Mouse (Mus musculus) heart, embryonic 11.5 days (tissue): ENCODE results near the gene Hbp1. TPM values are rescaled to one million over a fixed set of nuclear protein-coding genes. Genes with fewer than 3 reads are reported as not detected.

Experiments
- ATAC-seq: fragments of 200-750 bp; cut with Nextera tagmentation; replicated peaks from 2 replicates; pipeline ENCODE4 v1.8.0; 2017; ENCODE audit warnings: moderate library complexity; ENCODE audit not compliant: insufficient number of reproducible peaks, low FRiP score, low TSS enrichment
- H3K27ac ChIP-seq: fragments of 300-500 bp; sonication (generic); 2 replicates; pipeline ENCODE4 v1.5.1; 2014; ENCODE audit warnings: mild to moderate bottlenecking, low read depth, low read length
- H3K27me3 ChIP-seq: fragments of 300-500 bp; sonication (generic); 2 replicates; pipeline ENCODE4 v1.6.1; 2014; ENCODE audit warnings: mild to moderate bottlenecking, low read length, mixed read lengths; ENCODE audit not compliant: control insufficient read depth, insufficient read depth
- H3K36me3 ChIP-seq: fragments of 300-500 bp; sonication (generic); 2 replicates; pipeline ENCODE4 v1.6.1; 2014; ENCODE audit warnings: mild to moderate bottlenecking, low read length, moderate library complexity, mixed read lengths; ENCODE audit not compliant: control insufficient read depth, insufficient read depth
- H3K4me1 ChIP-seq: fragments of 300-500 bp; sonication (generic); 2 replicates; pipeline ENCODE4 v1.6.1; 2014; ENCODE audit warnings: low read length; ENCODE audit not compliant: control insufficient read depth, insufficient read depth
- H3K4me2 ChIP-seq: fragments of 300-500 bp; sonication (generic); 2 replicates; pipeline ENCODE4 v1.6.1; 2014; ENCODE audit warnings: mild to moderate bottlenecking, moderate library complexity
- H3K4me3 ChIP-seq: fragments of 300-500 bp; sonication (generic); 2 replicates; pipeline ENCODE4 v1.5.1; 2014; ENCODE audit warnings: low read depth, low read length
- H3K9ac ChIP-seq: fragments of 300-500 bp; sonication (generic); 2 replicates; pipeline ENCODE4 v1.6.1; 2014; ENCODE audit warnings: mild to moderate bottlenecking, low read depth, low read length, moderate library complexity
- H3K9me3 ChIP-seq: fragments of 300-500 bp; sonication (generic); replicated peaks from 2 replicates; pipeline ENCODE4 v1.6.1; 2016; ENCODE audit warnings: low read length; ENCODE audit not compliant: control insufficient read depth
- WGBS: fragments of 180-500 bp; shearing (Covaris S2); extraction: QIAGEN DNeasy Blood & Tissue Kit; methylation state at CpG from one replicate; pipeline ENCODE4 v1.1.7; 2014; ENCODE audit not compliant: insufficient replicate concordance; 5-methylcytosine and 5-hydroxymethylcytosine counted together
- polyA plus RNA-seq: library from polyadenylated mRNA; unstranded; fragments of >200 nt; fragmentation: Nextera tagmentation; extraction: Ambion mirVana; gene quantifications from 2 replicates; pipeline ENCODE4 v1.2.1, GENCODE M21; 2014

Gene Hbp1
- polyA plus RNA-seq, 1 experiment from 2014 or later = 85.3 TPM

DNA sequence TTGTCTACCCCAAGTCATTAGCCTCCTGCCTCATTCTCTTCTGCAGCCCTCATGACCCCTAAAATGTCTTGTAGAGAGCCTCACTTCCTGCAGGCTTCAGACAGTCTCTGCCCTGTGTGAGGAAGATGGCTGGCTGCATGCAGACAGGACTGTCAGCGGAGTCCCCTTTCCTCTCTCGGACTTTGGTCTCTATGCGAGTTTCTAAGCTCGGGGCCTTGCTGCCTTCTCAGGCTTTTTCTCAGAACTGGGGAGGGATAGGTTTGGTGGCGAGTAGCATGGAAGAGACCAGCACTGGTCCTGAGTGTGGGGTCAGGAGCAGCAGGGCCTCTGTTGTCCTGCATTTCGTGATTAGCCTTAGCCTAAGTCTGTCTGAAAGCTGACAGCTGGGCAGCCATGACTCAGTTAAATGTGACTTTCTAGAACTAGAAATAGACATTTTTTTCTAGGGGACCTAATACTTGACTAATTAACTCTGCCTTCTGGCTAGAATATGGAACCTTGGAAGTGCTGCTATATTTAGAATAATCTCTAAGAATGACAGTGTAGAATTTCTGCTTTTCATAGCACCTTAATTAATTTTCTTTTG is 37.3 kb downstream of the Hbp1 start:
- H3K9ac ChIP-seq = no peak overlapping the region
- H3K9me3 ChIP-seq = no peaks in the 10 kb centered on the region
- H3K27me3 ChIP-seq = no peaks in the 10 kb centered on the region
- H3K36me3 ChIP-seq = no peaks in the 10 kb centered on the region
- H3K4me2 ChIP-seq = no peak overlapping the region
- peaks cover 9% of the 10 kb centered on the region; the same call in 1 of the 2 replicates for H3K4me1 ChIP-seq
- H3K27ac ChIP-seq = no peak overlapping the region
- 69% methylated on average over 6 of the region's 6 CpGs for WGBS
- no peak for ATAC-seq
- no peak overlapping the region for H3K4me3 ChIP-seq

DNA sequence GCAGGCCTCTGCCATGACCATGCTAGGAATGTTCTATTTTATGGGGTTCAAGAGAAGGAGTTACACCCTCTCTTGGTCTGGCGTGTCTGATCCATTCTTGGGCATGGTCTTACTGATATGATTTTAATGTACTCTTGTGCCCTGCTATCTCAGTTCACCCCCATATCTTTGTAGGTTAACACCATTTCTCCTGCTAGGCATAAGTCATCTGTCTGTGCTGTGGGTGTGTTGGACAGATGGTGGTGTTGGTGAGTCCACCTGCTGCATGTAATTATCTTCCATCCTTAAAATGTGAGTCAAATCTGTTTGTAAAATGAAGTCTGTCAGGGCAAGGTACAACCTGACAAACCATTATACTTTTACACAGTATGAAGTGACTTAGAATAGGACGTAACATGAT is 42.9 kb downstream of the Hbp1 start:
- Histone ChIP-seq H3K27ac (no peak overlapping the region), H3K4me1 (peaks cover 2% of the 10 kb centered on the region; the same call in 1 of the 2 replicates), H3K4me3 (no peak overlapping the region), H3K9ac (no peak overlapping the region), H3K27me3 (no peaks in the 10 kb centered on the region), H3K9me3 (no peaks in the 10 kb centered on the region), H3K36me3 (no peaks in the 10 kb centered on the region), H3K4me2 (no peak overlapping the region)
- WGBS = 96% methylated on average over 2 of the region's 2 CpGs
- no peak for ATAC-seq

DNA sequence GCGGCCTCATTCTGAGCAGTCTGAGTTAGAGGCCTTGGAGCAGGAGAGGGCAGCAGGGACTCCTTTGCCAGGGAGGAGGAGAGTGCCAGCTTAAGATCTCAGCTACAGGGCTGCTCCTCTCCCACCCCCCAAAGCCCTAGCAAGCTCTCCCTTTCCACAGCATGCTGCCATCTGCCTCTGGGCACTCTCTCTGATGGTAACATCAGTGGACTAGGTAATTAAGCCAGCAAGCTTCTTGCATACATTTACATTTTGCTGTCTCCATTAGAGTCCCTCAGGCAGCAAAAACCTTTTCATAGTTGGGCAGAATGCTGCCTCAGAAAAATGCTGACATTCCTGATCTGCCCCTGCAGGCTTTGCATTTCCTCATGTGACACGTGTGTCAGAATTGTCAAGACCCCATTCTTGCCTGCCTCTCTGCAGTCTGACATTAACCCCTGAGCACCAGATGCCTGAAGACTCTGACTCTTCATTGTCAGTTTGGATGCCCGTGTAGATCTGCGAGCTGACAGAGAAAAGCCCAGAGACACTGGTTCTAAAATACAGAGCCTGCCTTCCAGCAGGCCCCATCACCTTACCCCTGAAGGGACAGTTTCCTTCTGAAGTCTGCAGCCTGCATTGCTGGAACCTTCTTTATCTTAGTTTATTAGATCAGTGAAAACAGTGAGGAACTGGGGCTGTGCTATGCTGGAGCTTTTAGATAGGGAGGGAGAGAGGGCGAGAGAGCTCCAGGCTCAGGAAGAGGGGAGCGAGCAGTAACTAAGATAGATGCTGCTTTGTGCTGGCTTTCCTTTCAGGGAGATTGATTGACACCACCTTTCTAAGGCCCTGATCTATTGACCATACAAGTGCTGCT is 44.4 kb downstream of the Hbp1 start:
- H3K4me2 ChIP-seq = no peak overlapping the region
- H3K4me1 ChIP-seq = peaks cover 2% of the 10 kb centered on the region; the same call in 1 of the 2 replicates
- H3K9ac ChIP-seq = no peak overlapping the region
- H3K27ac ChIP-seq = no peak overlapping the region
- no peaks in the 10 kb centered on the region for H3K27me3 ChIP-seq
- no peaks in the 10 kb centered on the region for H3K36me3 ChIP-seq
- H3K9me3 ChIP-seq = no peaks in the 10 kb centered on the region
- no peak for ATAC-seq
- H3K4me3 ChIP-seq = no peak overlapping the region
- WGBS = 31% methylated on average over 6 of the region's 6 CpGs

DNA sequence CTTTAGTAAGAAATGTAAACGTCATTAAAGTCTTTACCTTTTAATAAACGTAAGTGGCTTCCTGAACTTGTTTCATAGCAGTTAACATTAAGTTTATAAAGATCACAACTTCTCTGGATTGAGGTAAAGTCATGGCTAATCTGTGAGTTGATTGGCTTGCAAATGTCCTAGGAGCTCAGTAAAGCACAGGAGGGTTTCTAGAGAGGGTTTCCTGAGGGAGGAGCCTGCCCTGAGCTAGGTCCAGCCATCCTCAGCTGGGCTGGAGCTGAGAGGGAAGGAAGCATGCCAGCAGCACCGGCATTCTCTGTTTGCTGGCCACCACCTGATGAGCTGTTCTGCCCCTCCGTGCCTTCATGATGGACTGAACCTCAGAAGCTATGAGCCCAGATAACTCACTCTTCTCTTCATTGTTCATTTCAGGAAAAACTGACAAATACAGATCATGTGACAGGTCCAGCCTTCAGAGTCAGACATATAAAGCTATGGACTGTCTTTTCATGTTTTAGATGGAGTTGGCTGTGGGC is 49.9 kb downstream of the Hbp1 start:
- Histone ChIP-seq H3K9me3 (no peaks in the 10 kb centered on the region), H3K27ac (no peak overlapping the region), H3K4me2 (no peak overlapping the region), H3K27me3 (no peaks in the 10 kb centered on the region), H3K4me3 (no peak overlapping the region), H3K9ac (no peak overlapping the region), H3K36me3 (no peaks in the 10 kb centered on the region), H3K4me1 (peaks cover 11% of the 10 kb centered on the region)
- no peak for ATAC-seq
- WGBS = 69% methylated on average over 4 of the region's 4 CpGs

DNA sequence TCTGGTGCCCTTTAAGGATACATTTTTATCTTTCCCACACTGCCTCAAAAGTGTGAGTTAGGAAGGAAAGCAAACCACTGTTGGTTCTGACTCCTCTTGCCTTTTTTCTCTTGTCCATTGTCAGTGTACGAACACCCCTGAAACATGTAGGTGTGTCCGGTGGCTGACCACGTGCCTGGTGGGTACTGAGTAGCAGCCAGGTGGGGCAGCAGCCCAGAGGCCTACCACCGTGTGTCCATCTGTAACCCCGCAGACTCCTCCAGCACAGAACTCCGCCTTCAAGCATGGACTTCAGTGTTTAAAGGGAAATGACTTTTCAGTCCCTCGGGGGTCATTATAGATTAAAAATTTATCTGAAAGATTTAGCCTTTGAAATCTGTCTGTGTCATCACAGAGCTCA is 52.9 kb downstream of the Hbp1 start:
- Histone ChIP-seq H3K36me3 (no peaks in the 10 kb centered on the region), H3K27me3 (no peaks in the 10 kb centered on the region), H3K4me1 (peaks cover 16% of the 10 kb centered on the region), H3K9me3 (no peaks in the 10 kb centered on the region), H3K4me2 (no peak overlapping the region), H3K4me3 (no peak overlapping the region), H3K9ac (no peak overlapping the region), H3K27ac (no peak overlapping the region)
- ATAC-seq = no peak
- 72% methylated on average over 7 of the region's 7 CpGs for WGBS

DNA sequence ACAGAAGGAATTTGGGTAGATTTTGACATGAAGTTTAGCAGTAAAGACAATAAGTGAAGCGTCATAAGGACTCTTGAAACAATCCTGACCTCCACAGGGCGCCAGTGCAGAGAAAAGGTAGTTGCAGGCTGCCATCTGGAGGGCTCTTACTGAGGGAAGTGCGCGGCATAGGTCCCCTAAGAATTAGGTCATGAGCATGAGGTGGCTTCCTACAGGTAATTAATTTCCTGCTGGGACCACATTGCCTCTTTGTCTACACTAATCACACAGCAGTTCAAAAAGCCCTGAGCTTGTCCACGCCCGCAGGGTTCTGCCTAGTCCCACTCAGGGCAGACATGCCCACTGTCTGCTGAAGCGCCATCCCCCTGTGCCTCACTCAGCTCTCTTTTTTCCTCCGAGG is 53.3 kb downstream of the Hbp1 start:
- H3K4me3 ChIP-seq = no peak overlapping the region
- H3K27ac ChIP-seq = no peak overlapping the region
- ATAC-seq = no peak

DNA sequence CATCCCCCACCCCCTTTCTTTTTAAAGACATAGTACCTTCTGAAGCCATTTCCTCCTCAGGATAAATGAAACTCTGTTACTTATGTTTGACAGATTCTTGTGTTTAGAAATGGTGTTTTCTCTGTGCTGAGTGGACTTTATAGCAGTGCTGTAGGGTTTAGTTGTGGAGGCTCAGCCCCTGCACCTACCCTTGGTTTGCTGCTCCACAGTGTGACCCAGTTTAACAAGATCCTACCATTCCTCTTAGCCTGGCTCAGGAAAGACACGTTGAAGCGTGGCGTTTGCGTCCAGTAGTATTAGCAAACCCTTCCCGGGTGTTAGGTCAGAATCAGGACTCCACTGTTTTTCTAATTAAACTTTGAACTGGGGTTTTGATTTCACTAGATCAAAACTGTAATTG is 54.0 kb downstream of the Hbp1 start:
- H3K36me3 ChIP-seq = no peaks in the 10 kb centered on the region
- H3K4me2 ChIP-seq = no peak overlapping the region
- no peak for ATAC-seq
- 36% methylated on average over 5 of the region's 5 CpGs for WGBS
- H3K4me3 ChIP-seq = no peak overlapping the region
- peaks cover 16% of the 10 kb centered on the region for H3K4me1 ChIP-seq
- no peaks in the 10 kb centered on the region for H3K27me3 ChIP-seq
- no peak overlapping the region for H3K9ac ChIP-seq
- H3K9me3 ChIP-seq = no peaks in the 10 kb centered on the region
- H3K27ac ChIP-seq = no peak overlapping the region

More for the DNA sequence above, 53.3 kb downstream of the Hbp1 start:
- Histone ChIP-seq H3K4me1 (peaks cover 16% of the 10 kb centered on the region), H3K36me3 (no peaks in the 10 kb centered on the region), H3K9ac (no peak overlapping the region), H3K27me3 (no peaks in the 10 kb centered on the region), H3K9me3 (no peaks in the 10 kb centered on the region), H3K4me2 (no peak overlapping the region)
- WGBS = 50% methylated on average over 8 of the region's 8 CpGs

DNA sequence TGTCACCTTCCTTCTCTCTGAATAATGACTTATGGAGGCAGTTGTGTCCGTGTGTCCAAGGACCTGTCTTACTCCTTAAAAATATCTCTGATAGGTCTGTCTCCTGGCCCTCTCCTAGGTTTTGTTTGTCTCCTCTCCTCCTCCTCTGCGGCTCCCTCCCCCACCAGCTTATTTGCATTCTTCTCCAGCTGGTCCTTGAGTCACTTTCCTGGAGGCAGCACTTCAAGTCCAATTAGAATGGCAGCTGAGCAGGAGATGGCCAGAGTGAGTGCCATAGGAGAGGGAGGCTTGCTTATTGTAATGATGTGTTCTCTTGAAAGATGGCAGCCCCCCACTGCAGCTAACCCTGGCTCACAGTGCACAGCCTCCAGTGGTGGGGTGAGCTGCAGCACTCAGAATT is 54.4 kb downstream of the Hbp1 start:
- H3K9me3 ChIP-seq = no peaks in the 10 kb centered on the region
- H3K27ac ChIP-seq = no peak overlapping the region
- no peak for ATAC-seq
- no peak overlapping the region for H3K4me2 ChIP-seq
- no peaks in the 10 kb centered on the region for H3K27me3 ChIP-seq
- no peak overlapping the region for H3K4me3 ChIP-seq
- no peak overlapping the region for H3K9ac ChIP-seq
- H3K36me3 ChIP-seq = no peaks in the 10 kb centered on the region
- H3K4me1 ChIP-seq = peaks cover 16% of the 10 kb centered on the region
- 10% methylated on average over 2 of the region's 2 CpGs for WGBS
